Mouse (Mus musculus): ENCODE measurements around the gene Atoh7. TPM values are rescaled to one million over a fixed set of nuclear protein-coding genes. Genes with fewer than 3 reads are reported as not detected.

Gene Atoh7
- total and polyA plus RNA-seq, 2 experiments from 2014 or later = 13.8 to 14.7 TPM

- WGBS = 59% methylated on average over 12 of the region's 12 CpGs
- no peak overlapping the region for H3K4me2 ChIP-seq (ENCODE audit: low read depth, low read length)
Observed at GRCm38 (mm10) chr10:63135680-63136079, 36.2 kb downstream of the Atoh7 start.

GRCm38 (mm10) chr10:63136436-63136835, 37.0 kb downstream of the Atoh7 start:
- no peak overlapping the region for H3K4me2 ChIP-seq (ENCODE audit: low read depth, low read length)
- H3K27ac ChIP-seq = no peak overlapping the region
- no peak overlapping the region for H3K9ac ChIP-seq (replicated peaks; ENCODE audit: low read length)
- H3K9me3 ChIP-seq (ENCODE audit: low read length) = no peaks in the 10 kb centered on the region
- DNase-seq (ENCODE audit: low spot score) (no peak), ATAC-seq (no peak)
- no peaks in the 10 kb centered on the region for H3K27me3 ChIP-seq (ENCODE audit: insufficient read depth, low read length)
- whole genome bisulfite sequencing = 85% methylated on average over 6 of the region's 6 CpGs
- no peaks in the 10 kb centered on the region for H3K4me1 ChIP-seq (ENCODE audit: insufficient read depth, low read length)
- TF ChIP-seq CTCF (IDR thresholded peaks at IDR 0.05; ENCODE audit: low read depth) = no peak
- H3K36me3 ChIP-seq (ENCODE audit: insufficient read depth, low read length) = no peaks in the 10 kb centered on the region
- H3K4me3 ChIP-seq (ENCODE audit: low read length) = no peak overlapping the region

More at GRCm38 (mm10) chr10:63135680-63136079, 36.2 kb downstream of the Atoh7 start:
- Histone ChIP-seq H3K9ac (replicated peaks; ENCODE audit: low read length) (no peak overlapping the region), H3K4me1 (ENCODE audit: insufficient read depth, low read length) (no peaks in the 10 kb centered on the region), H3K27ac (no peak overlapping the region), H3K27me3 (ENCODE audit: insufficient read depth, low read length) (no peaks in the 10 kb centered on the region), H3K9me3 (ENCODE audit: low read length) (no peaks in the 10 kb centered on the region), H3K36me3 (ENCODE audit: insufficient read depth, low read length) (no peaks in the 10 kb centered on the region), H3K4me3 (ENCODE audit: low read length) (no peak overlapping the region)
- TF ChIP-seq CTCF (IDR thresholded peaks at IDR 0.05; ENCODE audit: low read depth) = no peak
- DNase-seq (ENCODE audit: low spot score) = no peak
- no peak for ATAC-seq

GRCm38 (mm10) chr10:63142660-63143059, 43.2 kb downstream of the Atoh7 start:
- Histone ChIP-seq H3K27me3 (ENCODE audit: insufficient read depth, low read length) (no peaks in the 10 kb centered on the region), H3K27ac (no peak overlapping the region), H3K4me1 (ENCODE audit: insufficient read depth, low read length) (no peaks in the 10 kb centered on the region), H3K36me3 (ENCODE audit: insufficient read depth, low read length) (no peaks in the 10 kb centered on the region), H3K9me3 (ENCODE audit: low read length) (no peaks in the 10 kb centered on the region), H3K9ac (replicated peaks; ENCODE audit: low read length) (no peak overlapping the region), H3K4me2 (ENCODE audit: low read depth, low read length) (no peak overlapping the region), H3K4me3 (ENCODE audit: low read length) (no peak overlapping the region)
- ATAC-seq = no peak
- TF ChIP-seq CTCF (IDR thresholded peaks at IDR 0.05; ENCODE audit: low read depth) = no peak
- no peak for DNase-seq (ENCODE audit: low spot score)
- WGBS = 86% methylated on average over 13 of the region's 13 CpGs

Other genes with a start within 250 kb of the Atoh7 start
- gene Tet1, start 190.7 kb upstream of the Atoh7 start, total RNA-seq (2014; rRNA removed) = 32.8 and 39.5 TPM in 2 replicates
- 30.3 and 32.2 TPM in 2 replicates for gene Tet1, start 190.7 kb upstream of the Atoh7 start, polyA plus RNA-seq (2015; fragmentation: Nextera tagmentation; extraction: Ambion mirVana)
- 15.7 and 23.1 TPM in 2 replicates for gene Slc25a16, start 179.0 kb upstream of the Atoh7 start, total RNA-seq (2014; rRNA removed)
- gene Slc25a16, start 179.0 kb upstream of the Atoh7 start, polyA plus RNA-seq (2015; fragmentation: Nextera tagmentation; extraction: Ambion mirVana) = 13.7 and 15.4 TPM in 2 replicates
- gene Dna2, start 152.6 kb upstream of the Atoh7 start, total RNA-seq (2014; rRNA removed) = 2.7 and 6.1 TPM in 2 replicates
- 3.7 and 3.8 TPM in 2 replicates for gene Dna2, start 152.6 kb upstream of the Atoh7 start, polyA plus RNA-seq (2015; fragmentation: Nextera tagmentation; extraction: Ambion mirVana)
- gene Rufy2, start 119.4 kb upstream of the Atoh7 start, total RNA-seq (2014; rRNA removed) = 25.3 and 25.5 TPM in 2 replicates
- 57.2 and 61.9 TPM in 2 replicates for gene Rufy2, start 119.4 kb upstream of the Atoh7 start, polyA plus RNA-seq (2015; fragmentation: Nextera tagmentation; extraction: Ambion mirVana)
- 5.4 and 9.4 TPM in 2 replicates for gene Hnrnph3, start 75.4 kb upstream of the Atoh7 start, total RNA-seq (2014; rRNA removed)
- 77.7 and 83.9 TPM in 2 replicates for gene Hnrnph3, start 75.4 kb upstream of the Atoh7 start, polyA plus RNA-seq (2015; fragmentation: Nextera tagmentation; extraction: Ambion mirVana)
- 0.47 and 1.7 TPM in 2 replicates for gene Pbld2, start 75.3 kb upstream of the Atoh7 start, total RNA-seq (2014; rRNA removed)
- 0.60 and 1.4 TPM in 2 replicates for gene Pbld2, start 75.3 kb upstream of the Atoh7 start, polyA plus RNA-seq (2015; fragmentation: Nextera tagmentation; extraction: Ambion mirVana)
- gene Pbld1, start 39.5 kb upstream of the Atoh7 start, total RNA-seq (2014; rRNA removed) = 0.22 and 18.2 TPM in 2 replicates
- 0.63 and 0.88 TPM in 2 replicates for gene Pbld1, start 39.5 kb upstream of the Atoh7 start, polyA plus RNA-seq (2015; fragmentation: Nextera tagmentation; extraction: Ambion mirVana)
- gene Mypn, start 104.3 kb downstream of the Atoh7 start, total RNA-seq (2014; rRNA removed) = 0.16 and 3.0 TPM in 2 replicates
- gene Mypn, start 104.3 kb downstream of the Atoh7 start, polyA plus RNA-seq (2015; fragmentation: Nextera tagmentation; extraction: Ambion mirVana) = 0.71 and 0.79 TPM in 2 replicates
- gene Herc4, start 144.2 kb downstream of the Atoh7 start, total RNA-seq (2014; rRNA removed) = 30.0 and 52.7 TPM in 2 replicates
- 16.6 and 18.0 TPM in 2 replicates for gene Herc4, start 144.2 kb downstream of the Atoh7 start, polyA plus RNA-seq (2015; fragmentation: Nextera tagmentation; extraction: Ambion mirVana)